Mouse (Mus musculus): Measurements from ENCODE around the gene Pias4. TPM values are rescaled to one million over a fixed set of nuclear protein-coding genes. Genes with fewer than 3 reads are reported as not detected.
A peak's percentile ranks its signal among the peaks of the same experiment; 100 is the strongest.
"Not testable (repeated sequence)": the region's sequence is repeated elsewhere in the genome, so short reads cannot be mapped to it uniquely, and the experiment has no call there.

The Pias4 gene
- total RNA-seq, 2 experiments from 2014 or later: 27.8 to 28.8 TPM

- DNase-seq (ENCODE audit: low spot score in 2 of 2): peak; percentile 79 to 89
Measured at GRCm38 (mm10) chr10:81173132-81173531, 5.4 kb upstream of the Pias4 start.

- not testable (repeated sequence) for DNase-seq (ENCODE audit: low spot score in 2 of 2)
Measured at GRCm38 (mm10) chr10:81169411-81169900, 1.7 kb upstream of the Pias4 start.

GRCm38 (mm10) chr10:81168521-81169244, 960 bp upstream of the Pias4 start:
- peak; percentile 69 to 80 for DNase-seq (ENCODE audit: low spot score in 2 of 2)

- DNase-seq (ENCODE audit: low spot score in 2 of 2): no peak
Measured at GRCm38 (mm10) chr10:81168087-81168431, 336 bp upstream of the Pias4 start.

GRCm38 (mm10) chr10:81165118-81165517, 2.6 kb downstream of the Pias4 start:
- DNase-seq (ENCODE audit: low spot score in 2 of 2): no peak

- DNase-seq (ENCODE audit: low spot score in 2 of 2): no peak
Measured at GRCm38 (mm10) chr10:81162318-81162652, 5.4 kb downstream of the Pias4 start.

GRCm38 (mm10) chr10:81161602-81162317, 6.0 kb downstream of the Pias4 start:
- DNase-seq (ENCODE audit: low spot score in 2 of 2): no peak

GRCm38 (mm10) chr10:81154736-81155135, 13.0 kb downstream of the Pias4 start:
- no peak for DNase-seq (ENCODE audit: low spot score in 2 of 2)

- no peak for DNase-seq (ENCODE audit: low spot score in 2 of 2)
Measured at GRCm38 (mm10) chr10:81154313-81154712, 13.4 kb downstream of the Pias4 start.

- DNase-seq (ENCODE audit: low spot score in 2 of 2): no peak
Measured at GRCm38 (mm10) chr10:81152609-81153008, 15.1 kb downstream of the Pias4 start.

- DNase-seq (ENCODE audit: low spot score in 2 of 2): no peak
Measured at GRCm38 (mm10) chr10:81151261-81151660, 16.5 kb downstream of the Pias4 start.

GRCm38 (mm10) chr10:81146296-81146695, 21.4 kb downstream of the Pias4 start:
- DNase-seq (ENCODE audit: low spot score in 2 of 2): no peak

- no peak for DNase-seq (ENCODE audit: low spot score in 2 of 2)
Measured at GRCm38 (mm10) chr10:81145778-81146177, 21.9 kb downstream of the Pias4 start.

GRCm38 (mm10) chr10:81145307-81145706, 22.4 kb downstream of the Pias4 start:
- no peak for DNase-seq (ENCODE audit: low spot score in 2 of 2)

- DNase-seq (ENCODE audit: low spot score in 2 of 2): no peak
Measured at GRCm38 (mm10) chr10:81144667-81145066, 23.1 kb downstream of the Pias4 start.

GRCm38 (mm10) chr10:81143845-81144437, 23.8 kb downstream of the Pias4 start:
- no peak for DNase-seq (ENCODE audit: low spot score in 2 of 2)

GRCm38 (mm10) chr10:81143157-81143633, 24.5 kb downstream of the Pias4 start:
- DNase-seq (ENCODE audit: low spot score in 2 of 2): no peak

- no peak for DNase-seq (ENCODE audit: low spot score in 2 of 2)
Measured at GRCm38 (mm10) chr10:81142551-81142981, 25.2 kb downstream of the Pias4 start.

GRCm38 (mm10) chr10:81141455-81142210, 26.1 kb downstream of the Pias4 start:
- no peak for DNase-seq (ENCODE audit: low spot score in 2 of 2)

GRCm38 (mm10) chr10:81140717-81141454, 26.8 kb downstream of the Pias4 start:
- no peak for DNase-seq (ENCODE audit: low spot score in 2 of 2)

GRCm38 (mm10) chr10:81140005-81140404, 27.7 kb downstream of the Pias4 start:
- DNase-seq (ENCODE audit: low spot score in 2 of 2): no peak
